Mouse (Mus musculus) kidney, postnatal 14 days (tissue): ENCODE data around the gene Vmn2r47.
"Not testable (repeated sequence)": the region's sequence is repeated elsewhere in the genome, so short reads cannot be mapped to it uniquely, and the experiment has no call there.

ENCODE experiments used
- DNase-seq: peaks from one replicate; pipeline ENCODE4 v3.0.0; 2022; ENCODE audit warnings: mixed read lengths

Gene Vmn2r47

DNA sequence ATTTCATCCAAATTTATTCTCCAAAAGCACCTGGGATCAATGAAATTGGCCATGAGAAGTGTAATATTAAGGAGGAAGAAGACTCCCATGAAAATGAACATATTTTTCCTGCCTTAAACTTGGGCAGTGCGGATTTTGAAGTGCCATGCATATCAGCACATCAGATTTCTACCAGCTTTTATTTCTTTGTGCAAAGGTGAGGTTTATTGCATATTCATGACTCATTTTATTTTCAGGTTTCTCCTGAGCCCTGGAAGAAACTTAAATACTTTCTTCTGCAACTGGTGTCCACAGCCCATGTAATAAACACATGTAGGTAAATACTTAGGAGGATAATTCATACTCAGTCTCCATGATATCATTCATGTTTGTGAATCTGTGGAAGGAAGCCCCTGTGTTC lies at the start of gene Vmn2r47:
Vmn2r47 (minus strand) TSS at position 101 of the 400 bp plus-strand sequence.
- DNase-seq, result not testable (repeated sequence)

DNA sequence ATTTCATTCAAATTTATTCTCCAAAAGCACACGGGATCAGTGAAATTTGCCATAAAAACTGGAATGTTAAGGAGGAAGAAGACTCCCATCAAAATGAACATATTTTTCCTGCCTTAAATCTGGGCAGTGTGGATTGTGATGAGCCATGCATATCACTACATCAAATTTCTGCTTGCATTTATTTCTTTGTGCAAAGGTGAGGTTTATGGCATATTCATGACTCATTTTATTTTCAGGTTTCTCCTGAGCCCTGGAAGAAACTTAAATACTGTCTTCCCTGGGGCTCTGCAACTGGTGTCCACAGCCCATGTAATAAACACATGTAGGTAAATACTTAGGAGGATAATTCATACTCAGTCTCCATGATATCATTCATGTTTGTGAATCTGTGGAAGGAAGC lies 70.7 kb downstream of the Vmn2r47 start, which contains the start of gene Vmn2r46:
Vmn2r46 (minus strand) TSS at position 101 of the 400 bp plus-strand sequence.
- not testable (repeated sequence) for DNase-seq
